In the genomic region with DNA sequence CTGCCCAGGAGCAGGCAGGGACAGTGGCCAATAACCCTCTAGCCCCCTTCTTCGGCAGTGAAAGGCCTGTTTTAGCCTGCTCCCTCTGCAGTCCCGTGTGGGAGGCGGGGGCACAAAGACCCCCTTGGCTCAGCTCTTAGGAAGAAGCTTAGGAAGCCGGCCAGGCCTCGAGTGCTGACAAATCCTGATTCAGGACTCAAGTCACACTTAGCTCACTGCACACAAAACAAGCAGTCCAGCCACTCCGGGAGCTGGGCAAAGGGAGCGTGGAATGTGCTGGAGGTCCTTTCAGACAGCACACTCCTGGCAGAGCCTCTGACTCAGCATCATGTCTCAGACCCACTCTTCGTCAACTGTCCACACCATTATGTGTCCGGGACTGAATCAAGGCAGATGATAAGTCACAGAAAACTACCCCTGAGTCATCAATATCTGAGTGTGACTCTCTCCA, we compare ENCODE assay signal across 8 mouse cellular contexts. TPM values are rescaled to one million over a fixed set of nuclear protein-coding genes. Genes with fewer than 3 reads are reported as not detected.
DNase-seq lines count a peak whose midpoint lies in the region; ATAC-seq and TF ChIP-seq lines count a peak whose summit lies in the region.
"Had no signal": no experiment of that assay in that cellular context is flagged by ENCODE, and none has a peak within 500 bp of the region (broad histone marks: within the 10 kb centered on the region; RNA-seq: fewer than 3 reads in every experiment).

No protein-coding gene starts in this region.

- peak; percentile 66 for DNase-seq in brain, adult 2 months (ENCODE audit: low read depth, low spot score)
- peak; percentile 55 to 56 for DNase-seq in cerebellum, postnatal 25 days
- DNase-seq in heart, embryonic 10.5 days (ENCODE audit: low spot score): peak; percentile 94
- DNase-seq in kidney, postnatal 0 days (ENCODE audit: low spot score): no peak
- DNase-seq in lung, postnatal 0 days (ENCODE audit: low spot score): peak; percentile 80
- DNase-seq in spleen, postnatal 4 days (ENCODE audit: low spot score in 2 of 2): no peak

- 21% methylated on average over 9 of the region's 9 CpGs for WGBS in heart, embryonic 10.5 days
- 43% methylated on average over 9 of the region's 9 CpGs for WGBS in kidney, postnatal 0 days
- 29% methylated on average over 9 of the region's 9 CpGs for WGBS in lung, postnatal 0 days
- WGBS in stomach, embryonic 15.5 days: 38% methylated on average over 9 of the region's 9 CpGs

- H3K27ac ChIP-seq in heart, embryonic 10.5 days: peak overlapping the region; percentile 37; the same call in 1 of the 2 replicates
- 0 out of 2 replicates have a peak overlapping the region, but pooled peaks have one; percentile 6 for H3K27ac ChIP-seq in kidney, postnatal 0 days
- H3K27ac ChIP-seq in lung, postnatal 0 days (ENCODE audit: low read length): no peak overlapping the region; the same call in 1 of the 2 replicates
- peak overlapping the region; percentile 14; the same call in 1 of the 2 replicates for H3K27ac ChIP-seq in stomach, embryonic 15.5 days
- H3K27ac ChIP-seq: macrophage had no signal

- peak; percentile 14; the same call in 1 of the 2 replicates for TF ChIP-seq EP300 in lung, postnatal 0 days (IDR thresholded peaks at IDR 0.05)

- no peak for ATAC-seq in kidney, postnatal 0 days (replicated peaks; ENCODE audit: low FRiP score, low read depth)
- peak; percentile 85 for ATAC-seq in lung, postnatal 0 days
- ATAC-seq in stomach, embryonic 15.5 days (ENCODE audit: insufficient read depth, low FRiP score, low read depth): 0 out of 2 replicates have a peak, but pooled peaks have one; percentile 20

- H3K9me3 ChIP-seq in heart, embryonic 10.5 days: no peaks in the 10 kb centered on the region
- H3K9me3 ChIP-seq in kidney, postnatal 0 days (replicated peaks; ENCODE audit: low read length): no peaks in the 10 kb centered on the region
- H3K9me3 ChIP-seq in lung, postnatal 0 days (ENCODE audit: low read length): no peaks in the 10 kb centered on the region
- H3K9me3 ChIP-seq in stomach, embryonic 15.5 days: no peaks in the 10 kb centered on the region

- H3K4me3 ChIP-seq in heart, embryonic 10.5 days: peak overlapping the region; percentile 29; the same call in 1 of the 2 replicates
- H3K4me3 ChIP-seq in kidney, postnatal 0 days (replicated peaks; ENCODE audit: low read depth, low read length): no peak overlapping the region
- no peak overlapping the region for H3K4me3 ChIP-seq in lung, postnatal 0 days (ENCODE audit: low read depth, low read length)
- H3K4me3 ChIP-seq in stomach, embryonic 15.5 days (replicated peaks): no peak overlapping the region

- H3K9ac ChIP-seq in kidney, postnatal 0 days (ENCODE audit: low read depth, low read length): no peak overlapping the region
- H3K9ac ChIP-seq in lung, postnatal 0 days (replicated peaks; ENCODE audit: low read depth): no peak overlapping the region
- no peak overlapping the region for H3K9ac ChIP-seq in stomach, embryonic 15.5 days

- H3K36me3 ChIP-seq in heart, embryonic 10.5 days: peaks cover 5% of the 10 kb centered on the region; the same call in 1 of the 2 replicates
- 0 out of 2 replicates have a peak, but pooled peaks cover 5% of the 10 kb centered on the region for H3K36me3 ChIP-seq in kidney, postnatal 0 days (ENCODE audit: insufficient read depth, low read length)
- no peaks in the 10 kb centered on the region for H3K36me3 ChIP-seq in lung, postnatal 0 days (ENCODE audit: insufficient read depth, low read length)
- no peaks in the 10 kb centered on the region for H3K36me3 ChIP-seq in stomach, embryonic 15.5 days

- no peak overlapping the region for H3K4me2 ChIP-seq in kidney, postnatal 0 days (ENCODE audit: low read length)
- H3K4me2 ChIP-seq in lung, postnatal 0 days (replicated peaks; ENCODE audit: low read depth, low read length): no peak overlapping the region
- no peak overlapping the region for H3K4me2 ChIP-seq in stomach, embryonic 15.5 days

- peaks cover 83% of the 10 kb centered on the region for H3K4me1 ChIP-seq in heart, embryonic 10.5 days
- H3K4me1 ChIP-seq in kidney, postnatal 0 days (replicated peaks; ENCODE audit: insufficient read depth, low read length): peaks cover 57% of the 10 kb centered on the region
- peaks cover 28% of the 10 kb centered on the region for H3K4me1 ChIP-seq in lung, postnatal 0 days (ENCODE audit: insufficient read depth, low read depth, low read length)
- H3K4me1 ChIP-seq in stomach, embryonic 15.5 days: peaks cover 45% of the 10 kb centered on the region

- H3K27me3 ChIP-seq in heart, embryonic 10.5 days (ENCODE audit: insufficient read depth, poor library complexity, severe bottlenecking): no peaks in the 10 kb centered on the region
- no peaks in the 10 kb centered on the region for H3K27me3 ChIP-seq in kidney, postnatal 0 days (ENCODE audit: insufficient read depth, low read length)
- H3K27me3 ChIP-seq in lung, postnatal 0 days (replicated peaks; ENCODE audit: insufficient read depth, low read length): no peaks in the 10 kb centered on the region
- no peaks in the 10 kb centered on the region for H3K27me3 ChIP-seq in stomach, embryonic 15.5 days (replicated peaks)

- TF ChIP-seq CTCF in kidney, postnatal 0 days (IDR thresholded peaks at IDR 0.05; ENCODE audit: low read depth): no peak
- TF ChIP-seq CTCF in lung, postnatal 0 days (IDR thresholded peaks at IDR 0.05): no peak

RNA-seq across cellular contexts. Expression of a gene that starts 28.2 kb away (rescaled TPM):
- 12.7 and 22.7 TPM in 2 replicates for polyA plus RNA-seq in heart, embryonic 10.5 days (2016; fragmentation: Nextera tagmentation; extraction: Ambion mirVana)
- polyA plus RNA-seq in kidney, postnatal 0 days (2015; fragmentation: Nextera tagmentation; extraction: Ambion mirVana): 17.4 and 19.9 TPM in 2 replicates
- 15.6 and 18.4 TPM in 2 replicates for polyA plus RNA-seq in lung, postnatal 0 days (2015; fragmentation: Nextera tagmentation; extraction: Ambion mirVana)
- polyA plus RNA-seq in stomach, embryonic 15.5 days (2015; fragmentation: Nextera tagmentation; extraction: Ambion mirVana): 20.9 and 26.7 TPM in 2 replicates

Comparison
In these comparisons a context has a peak if more than half of its experiments do, and no peak if none do; other contexts are left out.
1. DNase-seq: peak in brain, adult 2 months (single experiment), cerebellum, postnatal 25 days (2 of 2), heart, embryonic 10.5 days (single experiment) and lung, postnatal 0 days (single experiment); none in kidney, postnatal 0 days (single experiment) and spleen, postnatal 4 days (0 of 2).